Mouse (Mus musculus) midbrain, embryonic 14.5 days (tissue): Measurements from ENCODE around the gene Cep97. TPM values are rescaled to one million over a fixed set of nuclear protein-coding genes. Genes with fewer than 3 reads are reported as not detected.

Experiments used
- ATAC-seq: fragments of 200-750 bp; cut with Nextera tagmentation; 2 replicates; pipeline ENCODE4 v1.8.0; 2017; ENCODE audit warnings: moderate number of reproducible peaks, moderate library complexity; ENCODE audit not compliant: low FRiP score, low TSS enrichment
- DNase-seq: peaks from one replicate; pipeline ENCODE4 v3.0.0-alpha.2; 2015
- H3K27ac ChIP-seq: fragments of 300-500 bp; sonication (generic); replicated peaks from 2 replicates; pipeline ENCODE4 v1.5.1; 2014; ENCODE audit warnings: mild to moderate bottlenecking, low read depth, low read length, moderate library complexity
- H3K27me3 ChIP-seq: fragments of 300-500 bp; sonication (generic); 2 replicates; pipeline ENCODE4 v1.6.1; 2014; ENCODE audit warnings: low read length, control low read depth, mixed read lengths; ENCODE audit not compliant: control insufficient read depth, insufficient read depth
- H3K36me3 ChIP-seq: fragments of 300-500 bp; sonication (generic); 2 replicates; pipeline ENCODE4 v1.6.1; 2014; ENCODE audit warnings: low read length, control low read depth; ENCODE audit not compliant: control insufficient read depth, insufficient read depth
- H3K4me1 ChIP-seq: fragments of 300-500 bp; sonication (generic); 2 replicates; pipeline ENCODE4 v1.6.1; 2014; ENCODE audit warnings: mild to moderate bottlenecking, antibody characterized with exemption, low read length, control low read depth; ENCODE audit not compliant: control insufficient read depth, insufficient read depth
- H3K4me2 ChIP-seq: fragments of 300-500 bp; sonication (generic); 2 replicates; pipeline ENCODE4 v1.6.1; 2014; ENCODE audit warnings: mild to moderate bottlenecking, low read length, moderate library complexity
- H3K4me3 ChIP-seq: fragments of 300-500 bp; sonication (generic); replicated peaks from 2 replicates; pipeline ENCODE4 v1.5.1; 2014; ENCODE audit warnings: low read depth, low read length
- H3K9ac ChIP-seq: fragments of 300-500 bp; sonication (generic); replicated peaks from 2 replicates; pipeline ENCODE4 v1.6.1; 2014; ENCODE audit warnings: mild to moderate bottlenecking, low read length, moderate library complexity
- H3K9me3 ChIP-seq: fragments of 300-500 bp; sonication (generic); 2 replicates; pipeline ENCODE4 v1.6.1; 2016; ENCODE audit warnings: low read length, control low read depth, mixed read lengths; ENCODE audit not compliant: control insufficient read depth
- WGBS: fragments of 180-500 bp; shearing (Covaris S2); extraction: QIAGEN DNeasy Blood & Tissue Kit; methylation state at CpG from one replicate; pipeline ENCODE4 v1.1.7; 2014; 5-methylcytosine and 5-hydroxymethylcytosine counted together
- polyA plus RNA-seq: library from polyadenylated mRNA; unstranded; fragments of >200 nt; fragmentation: Nextera tagmentation; extraction: Ambion mirVana; gene quantifications from 2 replicates; pipeline ENCODE4 v1.2.1, GENCODE M21; 2014

Cep97 gene
- polyA plus RNA-seq, 1 experiment from 2014 or later: 20.8 TPM

GRCm38 (mm10) chr16:55852943-55853727 lies 81.5 kb downstream of the Cep97 start:
- peak; percentile 95 for DNase-seq
- Histone ChIP-seq H3K36me3 (no peaks in the 10 kb centered on the region), H3K27me3 (no peaks in the 10 kb centered on the region), H3K9me3 (no peaks in the 10 kb centered on the region), H3K9ac (no peak overlapping the region), H3K4me2 (no peak overlapping the region), H3K4me3 (no peak overlapping the region), H3K4me1 (no peaks in the 10 kb centered on the region), H3K27ac (no peak overlapping the region)
- ATAC-seq: peak; percentile 67; the same call in 1 of the 2 replicates
- 57% methylated on average over 19 of the region's 19 CpGs for WGBS

- Histone ChIP-seq H3K9me3 (no peaks in the 10 kb centered on the region), H3K27me3 (no peaks in the 10 kb centered on the region), H3K4me1 (no peaks in the 10 kb centered on the region), H3K4me3 (no peak overlapping the region), H3K9ac (no peak overlapping the region), H3K27ac (no peak overlapping the region), H3K4me2 (no peak overlapping the region), H3K36me3 (no peaks in the 10 kb centered on the region)
- 40% methylated on average over 4 of the region's 4 CpGs for WGBS
- no peak for DNase-seq
- no peak for ATAC-seq
Measured at GRCm38 (mm10) chr16:55852515-55852914, 82.1 kb downstream of the Cep97 start.

GRCm38 (mm10) chr16:55850485-55850884 lies 84.2 kb downstream of the Cep97 start:
- DNase-seq (no peak), ATAC-seq (no peak; the same call in 1 of the 2 replicates)
- H3K4me2 ChIP-seq: no peak overlapping the region
- no peak overlapping the region for H3K4me3 ChIP-seq
- no peak overlapping the region for H3K27ac ChIP-seq
- no peaks in the 10 kb centered on the region for H3K4me1 ChIP-seq
- 85% methylated on average over 3 of the region's 3 CpGs for WGBS
- no peaks in the 10 kb centered on the region for H3K27me3 ChIP-seq
- no peaks in the 10 kb centered on the region for H3K9me3 ChIP-seq
- H3K36me3 ChIP-seq: no peaks in the 10 kb centered on the region
- no peak overlapping the region for H3K9ac ChIP-seq

Other genes with a start within 250 kb of the Cep97 start
- gene Nfkbiz, start 96.0 kb downstream of the Cep97 start, polyA plus RNA-seq: 1.2 and 1.3 TPM in 2 replicates
- gene Nxpe3, start 39.6 kb downstream of the Cep97 start, polyA plus RNA-seq: 1.6 and 1.7 TPM in 2 replicates
- gene Rpl24, start 31.4 kb upstream of the Cep97 start, polyA plus RNA-seq: 580 and 653 TPM in 2 replicates
- 20.5 and 24.4 TPM in 2 replicates for gene Zbtb11, start 39.0 kb upstream of the Cep97 start, polyA plus RNA-seq
- gene Pcnp, start 94.9 kb upstream of the Cep97 start, polyA plus RNA-seq: 212 and 241 TPM in 2 replicates
- 23.8 and 24.0 TPM in 2 replicates for gene Trmt10c, start 103.0 kb upstream of the Cep97 start, polyA plus RNA-seq
- gene Senp7, start 113.5 kb upstream of the Cep97 start, polyA plus RNA-seq: 59.6 and 70.9 TPM in 2 replicates